Mouse (Mus musculus) testis, adult 2 months (tissue): ENCODE data around the gene Slc38a2.

ENCODE experiments used
- CTCF ChIP-seq: fragments of 200-500 bp; IDR thresholded peaks from 2 replicates; pipeline ENCODE4 v1.5.1; 2012; ENCODE audit warnings: low read depth, mild to moderate bottlenecking, inconsistent platforms, low read length, moderate library complexity; ENCODE audit not compliant: control insufficient read depth, insufficient read depth, insufficient replicate concordance
- POLR2A ChIP-seq: fragments of 200-500 bp; IDR thresholded peaks from 2 replicates; pipeline ENCODE4 v1.6.1; 2012; ENCODE audit warnings: low read depth, mild to moderate bottlenecking, inconsistent platforms, low read length, moderate library complexity; ENCODE audit not compliant: control insufficient read depth

DNA sequence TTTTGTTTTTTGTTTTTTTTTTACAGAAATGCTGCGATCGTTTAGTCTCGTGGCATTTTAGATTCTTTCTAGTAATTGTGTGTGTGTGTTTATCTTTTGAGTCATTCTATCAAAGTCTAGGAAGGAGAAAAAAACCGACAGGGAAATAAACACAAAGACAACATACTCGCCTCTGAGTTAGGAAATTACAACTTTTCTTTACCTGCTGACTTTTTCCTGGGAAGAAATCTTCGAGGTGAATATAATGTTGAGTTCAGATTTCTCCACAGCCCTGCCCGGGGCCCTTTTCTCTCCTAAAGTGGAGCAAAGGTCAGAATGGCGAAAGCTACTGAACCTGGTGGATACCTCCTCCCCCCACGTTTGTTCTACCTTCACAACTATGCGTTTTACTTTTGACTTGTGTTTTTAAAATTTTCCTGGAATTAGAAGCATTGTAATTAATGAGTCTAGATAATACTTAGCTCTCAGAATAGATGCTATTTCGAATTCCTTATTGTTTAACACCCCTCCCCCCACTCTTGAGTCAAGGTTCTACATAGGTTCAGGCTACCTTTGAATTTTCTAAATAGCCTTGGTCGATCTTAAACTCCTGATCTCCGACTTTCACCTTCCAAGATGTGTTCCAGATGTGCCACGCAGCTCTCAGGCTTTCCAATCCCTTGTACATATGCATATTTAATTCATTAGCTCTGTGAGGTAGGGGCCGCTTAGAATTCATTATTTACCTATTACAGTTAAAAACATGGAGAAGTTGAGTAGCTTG is 11.0 kb upstream of the Slc38a2 start:
- TF ChIP-seq POLR2A = no peak
- TF ChIP-seq CTCF = no peak
